10 mouse cellular contexts compared by ENCODE assay signal in genomic region chr7:69217871-69218270, GRCm38 (mm10).
DNase-seq lines count a peak whose midpoint lies in the region; ATAC-seq and TF ChIP-seq lines count a peak whose summit lies in the region.
"Had no signal": no experiment of that assay in that cellular context is flagged by ENCODE, and none has a peak within 500 bp of the region (broad histone marks: within the 10 kb centered on the region; RNA-seq: fewer than 3 reads in every experiment).

No protein-coding gene starts in this region.

- H3K9ac ChIP-seq in embryonic facial prominence, embryonic 14.5 days (ENCODE audit: low read depth, low read length), result no peak overlapping the region
- H3K9ac ChIP-seq in hindbrain, embryonic 16.5 days (ENCODE audit: low read depth, low read length), result no peak overlapping the region

- TF ChIP-seq POLR2A in brain, embryonic 14.5 days (IDR thresholded peaks at IDR 0.05; ENCODE audit: borderline replicate concordance, extremely low read depth, insufficient read depth, insufficient read length, poor library complexity, severe bottlenecking), result no peak

- H3K4me3 ChIP-seq in embryonic facial prominence, embryonic 14.5 days (ENCODE audit: low read depth, low read length), result no peak overlapping the region
- H3K4me3 ChIP-seq in embryonic facial prominence, embryonic 10.5 days, result no peak overlapping the region
- no peak overlapping the region for H3K4me3 ChIP-seq in hindbrain, embryonic 16.5 days (ENCODE audit: low read length)
- H3K4me3 ChIP-seq: heart, embryonic 10.5 days had no signal

- no peaks in the 10 kb centered on the region for H3K4me1 ChIP-seq in embryonic facial prominence, embryonic 14.5 days (ENCODE audit: control insufficient read depth, insufficient read depth, low read length)
- H3K4me1 ChIP-seq in embryonic facial prominence, embryonic 10.5 days, result no peaks in the 10 kb centered on the region
- H3K4me1 ChIP-seq in hindbrain, embryonic 16.5 days (ENCODE audit: control insufficient read depth, insufficient read depth, low read depth, low read length), result no peaks in the 10 kb centered on the region
- H3K4me1 ChIP-seq: heart, embryonic 10.5 days had no signal

- DNase-seq in embryonic facial prominence, embryonic 14.5 days (ENCODE audit: low spot score), result peak; percentile 18
- no peak for DNase-seq in embryonic facial prominence, embryonic 10.5 days (ENCODE audit: low spot score)
- peak; percentile 96 for DNase-seq in brain, embryonic 14.5 days (ENCODE audit: low read depth)
- DNase-seq in mesoderm, embryonic 11.5 days (ENCODE audit: low read depth, low spot score), result peak; percentile 10
- DNase-seq in adipocyte (ENCODE audit: low spot score), result no peak
- no peak for DNase-seq in spleen, postnatal 14 days (ENCODE audit: low spot score in 2 of 2)
- no peak for DNase-seq in thymus, postnatal 14 days

- no peak overlapping the region for H3K4me2 ChIP-seq in embryonic facial prominence, embryonic 14.5 days (ENCODE audit: low read depth, low read length)
- no peak overlapping the region for H3K4me2 ChIP-seq in hindbrain, embryonic 16.5 days (ENCODE audit: low read length)

- WGBS in embryonic facial prominence, embryonic 14.5 days, result 60% methylated on average over 6 of the region's 6 CpGs
- WGBS in embryonic facial prominence, embryonic 10.5 days, result 72% methylated on average over 6 of the region's 6 CpGs
- WGBS in hindbrain, embryonic 16.5 days, result 19% methylated on average over 6 of the region's 6 CpGs

- H3K36me3 ChIP-seq in embryonic facial prominence, embryonic 14.5 days (ENCODE audit: control insufficient read depth, insufficient read depth, low read length), result no peaks in the 10 kb centered on the region
- no peaks in the 10 kb centered on the region for H3K36me3 ChIP-seq in embryonic facial prominence, embryonic 10.5 days (replicated peaks)
- H3K36me3 ChIP-seq in hindbrain, embryonic 16.5 days (ENCODE audit: control insufficient read depth, insufficient read depth, low read length), result no peaks in the 10 kb centered on the region
- H3K36me3 ChIP-seq: heart, embryonic 10.5 days had no signal

- no peak overlapping the region for H3K27ac ChIP-seq in embryonic facial prominence, embryonic 14.5 days (replicated peaks; ENCODE audit: low read depth, low read length)
- H3K27ac ChIP-seq in embryonic facial prominence, embryonic 10.5 days (replicated peaks), result no peak overlapping the region
- no peak overlapping the region for H3K27ac ChIP-seq in hindbrain, embryonic 16.5 days (ENCODE audit: low read depth, low read length)
- H3K27ac ChIP-seq: heart, embryonic 10.5 days; stomach, postnatal 0 days had no signal

- TF ChIP-seq CTCF in brain, embryonic 14.5 days (IDR thresholded peaks at IDR 0.05; ENCODE audit: borderline replicate concordance, extremely low read depth, insufficient read depth, insufficient read length), result no peak

- ATAC-seq in embryonic facial prominence, embryonic 14.5 days (ENCODE audit: low read depth), result no peak
- ATAC-seq in hindbrain, embryonic 16.5 days, result peak; percentile 92

- H3K27me3 ChIP-seq in embryonic facial prominence, embryonic 14.5 days (replicated peaks; ENCODE audit: control insufficient read depth, insufficient read depth, low read length), result no peaks in the 10 kb centered on the region
- no peaks in the 10 kb centered on the region for H3K27me3 ChIP-seq in embryonic facial prominence, embryonic 10.5 days (replicated peaks; ENCODE audit: low read depth, poor library complexity, severe bottlenecking)
- no peaks in the 10 kb centered on the region for H3K27me3 ChIP-seq in hindbrain, embryonic 16.5 days (replicated peaks; ENCODE audit: control insufficient read depth, insufficient read depth, low read length)

- 0 out of 2 replicates have a peak, but pooled peaks cover 3% of the 10 kb centered on the region for H3K9me3 ChIP-seq in embryonic facial prominence, embryonic 14.5 days (ENCODE audit: control insufficient read depth, low read length)
- no peaks in the 10 kb centered on the region for H3K9me3 ChIP-seq in embryonic facial prominence, embryonic 10.5 days
- no peaks in the 10 kb centered on the region; the same call in 1 of the 2 replicates for H3K9me3 ChIP-seq in hindbrain, embryonic 16.5 days (ENCODE audit: control insufficient read depth, low read length)
- H3K9me3 ChIP-seq: heart, embryonic 10.5 days had no signal

Comparison
In these comparisons a context has a peak if more than half of its experiments do, and no peak if none do; other contexts are left out.
1. DNase-seq: peak in embryonic facial prominence, embryonic 14.5 days (single experiment), brain, embryonic 14.5 days (single experiment) and mesoderm, embryonic 11.5 days (single experiment); none in embryonic facial prominence, embryonic 10.5 days (single experiment), adipocyte (single experiment), spleen, postnatal 14 days (0 of 2) and thymus, postnatal 14 days (single experiment).